Mouse (Mus musculus) B cell, adult 2 months (primary cell): ENCODE measurements at regions not wholly inside any gene's neighbourhood (a gene's known extent, or its start where the extent isn't known, plus 50 kb on each side); places are given as distances from the start of the nearest gene placed in this dataset.
"Not testable (repeated sequence)": the region's sequence is repeated elsewhere in the genome, so short reads cannot be mapped to it uniquely, and the experiment has no call there.

Experiments
- DNase-seq, 2 experiments: peaks; one replicate each; pipeline ENCODE4 v3.0.0; 2022

GRCm38 (mm10) chr14:48842861-48843260 lies 169.2 kb upstream of the Otx2 start:
- no peak for DNase-seq

- DNase-seq: no peak
Measured at GRCm38 (mm10) chr14:48841278-48841677, 167.7 kb upstream of the Otx2 start.

GRCm38 (mm10) chr14:48837181-48837580 lies 163.6 kb upstream of the Otx2 start:
- DNase-seq: no peak

- no peak for DNase-seq
Measured at GRCm38 (mm10) chr14:48836071-48836470, 162.5 kb upstream of the Otx2 start.

- no peak for DNase-seq
Measured at GRCm38 (mm10) chr14:48834416-48834815, 160.8 kb upstream of the Otx2 start.

- DNase-seq: no peak
Measured at GRCm38 (mm10) chr14:48826421-48826820, 152.8 kb upstream of the Otx2 start.

GRCm38 (mm10) chr14:48824375-48824774 lies 150.8 kb upstream of the Otx2 start:
- no peak for DNase-seq

- DNase-seq: no peak
Measured at GRCm38 (mm10) chr14:48815941-48816340, 142.3 kb upstream of the Otx2 start.

- DNase-seq: no peak
Measured at GRCm38 (mm10) chr14:48815231-48815728, 141.7 kb upstream of the Otx2 start.

GRCm38 (mm10) chr14:48812741-48813495 lies 139.3 kb upstream of the Otx2 start:
- DNase-seq: no peak

GRCm38 (mm10) chr14:48804098-48804497 lies 130.5 kb upstream of the Otx2 start:
- DNase-seq: peak; percentile 1 to 2

GRCm38 (mm10) chr14:48801283-48801682 lies 127.7 kb upstream of the Otx2 start:
- no peak for DNase-seq

- DNase-seq: no peak
Measured at GRCm38 (mm10) chr14:48800857-48801256, 127.2 kb upstream of the Otx2 start.

- no peak for DNase-seq
Measured at GRCm38 (mm10) chr14:48800100-48800449, 126.5 kb upstream of the Otx2 start.

- no peak for DNase-seq
Measured at GRCm38 (mm10) chr14:48799442-48800099, 126.0 kb upstream of the Otx2 start.

- DNase-seq: no peak
Measured at GRCm38 (mm10) chr14:48791507-48791906, 117.9 kb upstream of the Otx2 start.

- DNase-seq: no peak
Measured at GRCm38 (mm10) chr14:48779327-48779726, 105.7 kb upstream of the Otx2 start.

- DNase-seq: no peak
Measured at GRCm38 (mm10) chr14:48770832-48771231, 97.2 kb upstream of the Otx2 start.

GRCm38 (mm10) chr14:48762691-48763090 lies 89.1 kb upstream of the Otx2 start:
- no peak for DNase-seq

- no peak for DNase-seq
Measured at GRCm38 (mm10) chr14:48761002-48761648, 87.5 kb upstream of the Otx2 start.

- not testable (repeated sequence) for DNase-seq
Measured at GRCm38 (mm10) chr14:48755096-48755495, 81.5 kb upstream of the Otx2 start.

- no peak for DNase-seq
Measured at GRCm38 (mm10) chr14:48754080-48754720, 80.6 kb upstream of the Otx2 start.

GRCm38 (mm10) chr14:48753517-48754079 lies 80.0 kb upstream of the Otx2 start:
- DNase-seq: no peak
